Mouse (Mus musculus): ENCODE measurements around the gene Cd151.

The Cd151 gene

GRCm38 (mm10) chr7:141457986-141458660 lies 9.1 kb upstream of the Cd151 start:
- no peak for DNase-seq (ENCODE audit: low read depth, low spot score)

GRCm38 (mm10) chr7:141458661-141459060 lies 8.5 kb upstream of the Cd151 start:
- no peak for DNase-seq (ENCODE audit: low read depth, low spot score)

- no peak for DNase-seq (ENCODE audit: low read depth, low spot score)
Observed at GRCm38 (mm10) chr7:141459301-141459711, 7.9 kb upstream of the Cd151 start.

- DNase-seq (ENCODE audit: low read depth, low spot score) = no peak
Observed at GRCm38 (mm10) chr7:141460001-141460390, 7.2 kb upstream of the Cd151 start.

GRCm38 (mm10) chr7:141460391-141461113 lies 6.6 kb upstream of the Cd151 start, which contains the start of gene Cracr2b:
Gene Cracr2b (plus strand): TSS chr7:141461094.
- no peak for DNase-seq (ENCODE audit: low read depth, low spot score)

- no peak for DNase-seq (ENCODE audit: low read depth, low spot score)
Observed at GRCm38 (mm10) chr7:141461521-141462332, 5.5 kb upstream of the Cd151 start.

- no peak for DNase-seq (ENCODE audit: low read depth, low spot score)
Observed at GRCm38 (mm10) chr7:141462333-141462821, 4.8 kb upstream of the Cd151 start.

GRCm38 (mm10) chr7:141463824-141464602 lies 3.2 kb upstream of the Cd151 start:
- DNase-seq (ENCODE audit: low read depth, low spot score) = no peak

GRCm38 (mm10) chr7:141464603-141465201 lies 2.5 kb upstream of the Cd151 start:
- no peak for DNase-seq (ENCODE audit: low read depth, low spot score)

GRCm38 (mm10) chr7:141465388-141466044 lies 1.7 kb upstream of the Cd151 start:
- DNase-seq (ENCODE audit: low read depth, low spot score) = no peak

- DNase-seq (ENCODE audit: low read depth, low spot score) = no peak
Observed at GRCm38 (mm10) chr7:141466045-141466394, 1.2 kb upstream of the Cd151 start.

GRCm38 (mm10) chr7:141466607-141467148 lies 514 bp upstream of the Cd151 start:
- DNase-seq (ENCODE audit: low read depth, low spot score) = no peak

GRCm38 (mm10) chr7:141468164-141468521 lies 951 bp downstream of the Cd151 start:
- DNase-seq (ENCODE audit: low read depth, low spot score) = no peak

GRCm38 (mm10) chr7:141468522-141469211 lies 1.5 kb downstream of the Cd151 start:
- peak; percentile 75 for DNase-seq (ENCODE audit: low read depth, low spot score)

- no peak for DNase-seq (ENCODE audit: low read depth, low spot score)
Observed at GRCm38 (mm10) chr7:141469352-141469751, 2.2 kb downstream of the Cd151 start.

GRCm38 (mm10) chr7:141469901-141470636 lies 2.9 kb downstream of the Cd151 start:
- DNase-seq (ENCODE audit: low read depth, low spot score) = no peak

- no peak for DNase-seq (ENCODE audit: low read depth, low spot score)
Observed at GRCm38 (mm10) chr7:141470637-141470944, 3.4 kb downstream of the Cd151 start.

GRCm38 (mm10) chr7:141471236-141471635 lies 4.0 kb downstream of the Cd151 start:
- no peak for DNase-seq (ENCODE audit: low read depth, low spot score)

- no peak for DNase-seq (ENCODE audit: low read depth, low spot score)
Observed at GRCm38 (mm10) chr7:141472226-141472625, 5.0 kb downstream of the Cd151 start.

Data from skeletal muscle tissue, adult 2 months (tissue).